Mouse (Mus musculus) bone marrow, adult 2 months (tissue): ENCODE results near the gene Vamp9. TPM values are rescaled to one million over a fixed set of nuclear protein-coding genes. Genes with fewer than 3 reads are reported as not detected.
A peak's percentile ranks its signal among the peaks of the same experiment; 100 is the strongest.

ENCODE experiments used
- H3K27ac ChIP-seq: fragments of 200-500 bp; 2 replicates; pipeline ENCODE4 v1.5.1; 2012; ENCODE audit warnings: low read depth, mild to moderate bottlenecking, control low read depth, inconsistent platforms, low read length; ENCODE audit not compliant: control insufficient read depth, poor library complexity, insufficient read depth
- H3K4me1 ChIP-seq: fragments of 200-500 bp; 2 replicates; pipeline ENCODE4 v1.6.1; 2011; ENCODE audit warnings: low read length; ENCODE audit not compliant: control insufficient read depth, insufficient read depth
- H3K4me3 ChIP-seq: fragments of 200-500 bp; replicated peaks from 2 replicates; pipeline ENCODE3; 2011; ENCODE audit warnings: mild to moderate bottlenecking, low read depth, low read length, control low read depth; ENCODE audit not compliant: control insufficient read depth
- CTCF ChIP-seq: fragments of 200-500 bp; IDR thresholded peaks from 2 replicates; pipeline ENCODE4 v1.5.1; 2011; ENCODE audit warnings: low read length, control low read depth; ENCODE audit not compliant: control insufficient read depth, insufficient read depth
- POLR2A ChIP-seq: fragments of 200-500 bp; IDR thresholded peaks from 2 replicates; pipeline ENCODE4 v1.6.1; 2011; ENCODE audit warnings: low read depth, mild to moderate bottlenecking, control low read depth, low read length, borderline replicate concordance; ENCODE audit not compliant: control insufficient read depth
- WGBS: fragments of 180-500 bp; shearing (Covaris S2); methylation state at CpG from one replicate; pipeline ENCODE4 v1.1.7; 2018; 5-methylcytosine and 5-hydroxymethylcytosine counted together
- polyA plus RNA-seq: library from polyadenylated mRNA; stranded (reverse); fragments of >200 nt; gene quantifications from 2 replicates; pipeline ENCODE4 v1.2.4, GENCODE M21; 2011; ENCODE audit warnings: low replicate concordance; ENCODE audit not compliant: missing spikeins, insufficient read depth, insufficient read length

Gene Vamp9
- polyA plus RNA-seq, 1 experiment: not detected

- H3K27ac ChIP-seq: peak overlapping the region; percentile 71; the same call in 1 of the 2 replicates
- peak overlapping the region; percentile 72 for H3K4me3 ChIP-seq
- H3K4me1 ChIP-seq: no peaks in the 10 kb centered on the region; the same call in 1 of the 2 replicates
- WGBS: 48% methylated on average over 9 of the region's 9 CpGs
- no peak for TF ChIP-seq CTCF
- no peak for TF ChIP-seq POLR2A
These were observed 77.5 kb downstream of the Vamp9 start for GRCm38 (mm10) chr5:99983452-99984061.

GRCm38 (mm10) chr5:99994166-99994565 is 88.1 kb downstream of the Vamp9 start:
- 74% methylated on average over 3 of the region's 3 CpGs for WGBS
- Histone ChIP-seq H3K4me3 (no peak overlapping the region), H3K4me1 (no peaks in the 10 kb centered on the region), H3K27ac (no peak overlapping the region)
- TF ChIP-seq CTCF (no peak), POLR2A (no peak)

- H3K4me1 ChIP-seq: no peaks in the 10 kb centered on the region
- H3K27ac ChIP-seq: no peak overlapping the region
- TF ChIP-seq CTCF (no peak), POLR2A (no peak)
- WGBS: 90% methylated on average over 3 of the region's 3 CpGs
- H3K4me3 ChIP-seq: no peak overlapping the region
These were observed 88.6 kb downstream of the Vamp9 start for GRCm38 (mm10) chr5:99994680-99995079.

GRCm38 (mm10) chr5:100000048-100000447 is 94.0 kb downstream of the Vamp9 start:
- Histone ChIP-seq H3K4me3 (no peak overlapping the region), H3K27ac (no peak overlapping the region), H3K4me1 (no peaks in the 10 kb centered on the region)
- TF ChIP-seq POLR2A (no peak), CTCF (no peak)
- 67% methylated on average over 7 of the region's 7 CpGs for WGBS

GRCm38 (mm10) chr5:100000500-100000899 is 94.4 kb downstream of the Vamp9 start:
- 83% methylated on average over 8 of the region's 8 CpGs for WGBS
- Histone ChIP-seq H3K27ac (no peak overlapping the region), H3K4me3 (no peak overlapping the region), H3K4me1 (no peaks in the 10 kb centered on the region)
- TF ChIP-seq POLR2A (no peak), CTCF (no peak)

Other genes with a start within 250 kb of the Vamp9 start
- gene Rasgef1b, start 177.2 kb upstream of the Vamp9 start, polyA plus RNA-seq: 1.00 and 3.0 TPM in 2 replicates
- 193 and 333 TPM in 2 replicates for gene Hnrnpd, start 72.7 kb downstream of the Vamp9 start, polyA plus RNA-seq
- 2.6 and 5.0 TPM in 2 replicates for gene 4930524J08Rik, start 72.8 kb downstream of the Vamp9 start, polyA plus RNA-seq
- 116 and 161 TPM in 2 replicates for gene Hnrnpdl, start 133.4 kb downstream of the Vamp9 start, polyA plus RNA-seq
- gene Enoph1, start 133.7 kb downstream of the Vamp9 start, polyA plus RNA-seq: 2.3 and 7.5 TPM in 2 replicates